Mouse (Mus musculus) ovary, adult 18-20 months (tissue): Measurements from ENCODE around the gene Clip3.
A peak's percentile ranks its signal among the peaks of the same experiment; 100 is the strongest.

Source experiments
- DNase-seq: peaks from one replicate; pipeline ENCODE4 v3.0.0; 2022; ENCODE audit warnings: low spot score, mixed read lengths

The Clip3 gene

GRCm38 (mm10) chr7:30291215-30292131 lies at the start of gene Clip3:
Gene Clip3 (plus strand): TSS chr7:30291728.
- peak; percentile 61 for DNase-seq

- peak; percentile 53 for DNase-seq
These were observed 39.3 kb upstream of the Clip3 start for GRCm38 (mm10) chr7:30251956-30252954.

- DNase-seq, result peak; percentile 28
These were observed 26.5 kb upstream of the Clip3 start for GRCm38 (mm10) chr7:30265041-30265440.

GRCm38 (mm10) chr7:30265531-30265930 lies 26.0 kb upstream of the Clip3 start:
- no peak for DNase-seq

- DNase-seq, result no peak
These were observed 25.6 kb upstream of the Clip3 start for GRCm38 (mm10) chr7:30265935-30266334.

GRCm38 (mm10) chr7:30266780-30267179 lies 24.7 kb upstream of the Clip3 start:
- DNase-seq, result no peak

GRCm38 (mm10) chr7:30269641-30270040 lies 21.9 kb upstream of the Clip3 start:
- no peak for DNase-seq

- DNase-seq, result no peak
These were observed 17.1 kb upstream of the Clip3 start for GRCm38 (mm10) chr7:30274383-30274782.

- no peak for DNase-seq
These were observed 12.6 kb upstream of the Clip3 start for GRCm38 (mm10) chr7:30278911-30279310.

GRCm38 (mm10) chr7:30279536-30279935 lies 12.0 kb upstream of the Clip3 start:
- no peak for DNase-seq

- DNase-seq, result peak; percentile 86
These were observed 11.4 kb upstream of the Clip3 start, which contains the start of the genes Thap8 and Wdr62 for GRCm38 (mm10) chr7:30279951-30280669. Gene Thap8 (plus strand): TSS chr7:30280094. Gene Wdr62 (minus strand): TSS chr7:30280419.

- peak; percentile 83 for DNase-seq
These were observed 10.8 kb upstream of the Clip3 start for GRCm38 (mm10) chr7:30280670-30281138.

GRCm38 (mm10) chr7:30281522-30281921 lies 10.0 kb upstream of the Clip3 start:
- DNase-seq, result no peak

- no peak for DNase-seq
These were observed 8.8 kb upstream of the Clip3 start for GRCm38 (mm10) chr7:30282740-30283139.

GRCm38 (mm10) chr7:30286701-30287410 lies 4.7 kb upstream of the Clip3 start:
- DNase-seq, result no peak

- no peak for DNase-seq
These were observed 3.5 kb upstream of the Clip3 start for GRCm38 (mm10) chr7:30288046-30288445.

GRCm38 (mm10) chr7:30289071-30289713 lies 2.3 kb upstream of the Clip3 start:
- DNase-seq, result no peak

GRCm38 (mm10) chr7:30289714-30290399 lies 1.7 kb upstream of the Clip3 start:
- no peak for DNase-seq

- DNase-seq, result no peak
These were observed 2.3 kb downstream of the Clip3 start for GRCm38 (mm10) chr7:30293795-30294194.

GRCm38 (mm10) chr7:30294296-30294695 lies 2.8 kb downstream of the Clip3 start:
- DNase-seq, result no peak
